Mouse (Mus musculus): ENCODE results near the gene Babam2.

DNA sequence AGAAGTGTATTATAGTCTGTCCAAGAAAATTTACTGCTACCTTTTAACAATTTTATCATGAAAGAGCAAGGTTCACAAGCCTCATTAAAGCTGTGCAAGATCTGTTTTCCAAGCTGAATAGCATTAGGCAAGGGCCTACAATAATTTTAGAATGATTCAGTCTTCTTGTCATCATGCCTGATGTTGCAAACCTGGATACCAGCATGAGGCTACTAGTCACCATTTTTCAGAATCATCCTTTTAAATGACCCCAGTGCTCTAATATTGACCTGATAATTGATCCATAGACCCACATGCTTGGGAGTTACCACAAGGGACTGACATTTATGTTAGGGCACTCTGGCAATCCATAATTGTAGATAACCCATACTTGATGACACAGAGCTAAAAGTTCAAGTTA, 149.5 kb downstream of the Babam2 start:
- TF ChIP-seq CTCF (conservative IDR thresholded peaks at IDR 0.05; ENCODE audit: insufficient read depth, insufficient read length, low read depth, low read length) (no peak), POLR2A (IDR thresholded peaks at IDR 0.05; ENCODE audit: low read depth, low read length) (no peak)

Measured in kidney, adult 2 months (tissue).